Mouse (Mus musculus) gastrocnemius, postnatal 4 days (tissue): Measurements from ENCODE around the gene Gm3542. TPM values are rescaled to one million over a fixed set of nuclear protein-coding genes. Genes with fewer than 3 reads are reported as not detected.
"Not testable (repeated sequence)": the region's sequence is repeated elsewhere in the genome, so short reads cannot be mapped to it uniquely, and the experiment has no call there.

ENCODE experiments used
- DNase-seq, 2 experiments: peaks; one replicate each; pipeline ENCODE4 v3.0.0; 2021 to 2022; ENCODE audit warnings: low spot score in 2 of 2, mixed read lengths in 2 of 2
- long read RNA-seq, 2 experiments: library from polyadenylated mRNA; stranded (forward); transcript quantifications; one replicate each; pipeline ENCODE4 v2.0.0; 2021
- total RNA-seq, 2 experiments: library from RNA; stranded (reverse); gene quantifications; 2 replicates each; pipeline ENCODE4 v1.2.3; 2021

Gene Gm3542
- not detected for total RNA-seq
- long read RNA-seq, experiment 1, result 0 reads
- long read RNA-seq, experiment 2, result 0 reads

DNA sequence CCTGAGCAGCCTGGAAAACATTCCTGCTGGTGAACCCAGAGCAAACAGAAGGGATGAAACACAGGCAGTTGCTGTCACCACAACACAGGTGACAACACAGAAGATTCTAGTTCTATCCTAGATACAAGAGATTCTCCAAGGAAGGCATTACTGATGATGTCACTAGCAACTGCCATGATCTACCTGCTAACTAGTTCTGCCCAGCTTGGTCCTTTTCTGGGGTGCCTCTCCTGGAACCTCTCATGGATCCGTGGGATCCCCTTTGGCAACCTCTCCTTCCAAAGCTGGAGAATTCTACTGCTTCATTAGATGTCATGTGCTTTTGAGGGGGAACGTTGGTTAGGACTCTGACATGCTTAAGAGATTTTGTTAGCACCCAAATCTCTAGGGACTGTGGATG lies at the start of gene Gm3542:
TSS of gene Gm3542 (minus strand) at position 101 of the 400 bp plus-strand sequence.
- not testable (repeated sequence) for DNase-seq

Other genes with a start within 250 kb of the Gm3542 start
- not detected for gene Gm8279, start 203.4 kb downstream of the Gm3542 start, total RNA-seq
- not detected for gene Gm3317, start 170.4 kb downstream of the Gm3542 start, total RNA-seq
- gene Gm8271, start 149.1 kb downstream of the Gm3542 start, total RNA-seq, result not detected
- not detected for gene Gm3526, start 74.3 kb downstream of the Gm3542 start, total RNA-seq
- not detected for gene Gm3500, start 54.1 kb upstream of the Gm3542 start, total RNA-seq
- 1 to 10 TPM; 1.6 to 2.3 TPM for gene Gm3194, start 120.5 kb upstream of the Gm3542 start, total RNA-seq
- not detected for gene Gm8246, start 142.9 kb upstream of the Gm3542 start, total RNA-seq
- not detected for gene Gm3187, start 149.3 kb upstream of the Gm3542 start, total RNA-seq
- 1 to 10 TPM; 1.3 to 1.7 TPM for gene Gm3488, start 166.7 kb upstream of the Gm3542 start, total RNA-seq
- not detected for gene Gm3532, start 203.6 kb upstream of the Gm3542 start, total RNA-seq